Mouse (Mus musculus) fat pad, adult 2 months (tissue): ENCODE results near the gene Nr1h4.
"Not testable (repeated sequence)": the region's sequence is repeated elsewhere in the genome, so short reads cannot be mapped to it uniquely, and the experiment has no call there.

ENCODE experiments used
- DNase-seq: peaks from one replicate; pipeline ENCODE4 v3.0.0-alpha.2; 2011; ENCODE audit warnings: low read depth, low spot score; ENCODE audit errors: extremely low read depth

Gene Nr1h4

DNA sequence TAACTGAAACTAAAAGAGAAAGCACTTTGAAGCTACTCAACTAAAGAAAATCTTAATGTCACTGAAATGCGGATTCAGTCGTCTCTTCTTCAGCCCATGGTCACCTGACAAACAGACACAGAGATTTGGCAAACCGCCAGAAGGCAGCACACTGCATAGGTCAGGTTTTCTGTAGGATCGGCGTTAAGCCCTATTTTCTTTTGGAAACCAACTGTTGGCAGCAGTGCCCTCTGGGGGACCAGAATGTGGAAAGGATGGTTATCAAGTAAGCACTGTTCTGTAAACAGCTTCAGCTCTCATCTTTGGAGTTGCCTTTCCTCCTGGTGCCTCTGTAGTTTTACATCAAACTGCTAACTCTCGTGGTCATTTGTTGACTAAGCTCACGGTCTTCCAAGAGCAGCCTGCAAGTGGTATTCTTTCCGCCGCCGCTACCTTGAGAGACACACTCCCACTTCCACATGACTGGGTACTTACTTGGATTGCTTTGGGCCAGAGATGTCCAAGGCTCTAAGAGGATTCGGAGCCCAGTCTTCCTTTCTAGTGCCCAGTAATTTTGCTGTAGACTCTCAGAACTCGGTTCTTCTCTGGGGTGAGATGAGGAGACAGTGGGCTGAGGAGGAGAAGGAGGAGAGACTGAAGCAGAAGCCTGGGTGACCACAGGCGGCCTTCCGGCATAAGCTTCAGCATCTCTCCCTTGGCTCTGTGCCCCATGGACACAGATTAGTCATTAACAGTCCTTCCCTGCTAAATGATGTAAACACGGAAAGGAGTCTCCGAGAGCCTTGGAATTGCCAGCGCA, at the start of gene Nr1h4:
TSS of gene Nr1h4 (minus strand) at position 657 of the 799 bp plus-strand sequence.
- DNase-seq, result no peak

- no peak for DNase-seq
Measured at GRCm38 (mm10) chr10:89578801-89579200, 45.4 kb upstream of the Nr1h4 start.

- no peak for DNase-seq
Measured at GRCm38 (mm10) chr10:89577666-89578065, 44.3 kb upstream of the Nr1h4 start.

DNA sequence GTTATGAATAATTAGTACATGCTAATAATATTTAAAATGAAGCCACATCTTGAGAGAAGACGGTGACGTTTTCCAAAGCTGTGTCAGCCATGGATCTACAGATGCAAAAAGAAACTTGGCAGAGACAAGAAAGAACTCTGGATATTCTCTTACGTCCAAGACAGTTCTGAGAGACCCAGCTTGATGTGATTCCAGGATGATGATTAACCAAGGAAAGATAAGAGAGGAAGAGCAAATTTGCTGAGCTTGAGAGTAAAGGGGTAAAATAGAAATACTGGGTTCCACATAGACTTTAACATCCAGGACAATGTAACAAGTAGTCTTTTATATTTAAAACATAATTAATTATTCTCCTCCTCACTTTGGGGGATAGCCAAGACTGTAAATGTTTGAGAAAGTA, 40.0 kb upstream of the Nr1h4 start:
- no peak for DNase-seq

DNA sequence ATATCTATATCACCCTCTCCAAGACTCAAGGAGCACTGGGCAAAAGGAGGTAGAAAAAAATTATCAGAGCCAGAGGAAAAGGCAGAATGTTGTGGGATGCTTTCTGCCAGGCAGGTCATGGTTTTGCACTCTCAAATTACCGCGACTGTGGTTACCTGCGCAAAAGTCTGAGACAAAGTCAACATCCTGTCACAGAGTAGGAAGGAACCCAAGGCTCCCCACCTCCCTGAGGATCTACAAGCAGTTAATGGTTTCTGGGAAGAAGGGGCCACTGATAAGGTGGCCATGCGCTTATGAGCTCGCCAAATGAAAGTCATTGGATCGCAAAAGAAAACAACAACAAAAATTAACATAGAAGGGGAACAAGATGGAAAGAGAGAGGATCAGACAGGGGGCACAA, 39.6 kb upstream of the Nr1h4 start:
- no peak for DNase-seq

- no peak for DNase-seq
Measured at GRCm38 (mm10) chr10:89567391-89567790, 34.0 kb upstream of the Nr1h4 start.

GRCm38 (mm10) chr10:89565301-89566022, 32.1 kb upstream of the Nr1h4 start:
- DNase-seq, result no peak

GRCm38 (mm10) chr10:89562113-89562512, 28.7 kb upstream of the Nr1h4 start:
- no peak for DNase-seq

DNA sequence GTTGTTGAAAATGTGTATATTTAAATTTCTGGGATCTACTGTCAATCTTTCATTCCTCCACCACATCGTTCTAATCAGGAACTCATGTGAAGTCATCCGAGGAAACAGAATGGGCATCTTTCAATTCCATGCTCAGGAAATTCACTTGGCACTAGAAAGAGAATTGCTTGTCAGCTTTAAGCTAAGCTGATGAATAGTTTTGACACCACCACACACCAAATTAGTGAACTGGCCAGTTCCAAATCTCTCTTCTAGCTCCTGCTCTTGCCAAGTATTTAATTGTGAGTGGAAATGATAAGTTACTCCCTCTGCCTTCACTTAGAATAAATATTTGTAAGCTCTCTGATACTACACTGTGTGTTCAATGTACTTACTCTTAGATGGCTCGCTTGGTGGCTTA, 26.0 kb upstream of the Nr1h4 start:
- DNase-seq, result no peak

GRCm38 (mm10) chr10:89554885-89555284, 21.5 kb upstream of the Nr1h4 start:
- DNase-seq, result not testable (repeated sequence)

GRCm38 (mm10) chr10:89553855-89554254, 20.5 kb upstream of the Nr1h4 start:
- DNase-seq, result not testable (repeated sequence)

DNA sequence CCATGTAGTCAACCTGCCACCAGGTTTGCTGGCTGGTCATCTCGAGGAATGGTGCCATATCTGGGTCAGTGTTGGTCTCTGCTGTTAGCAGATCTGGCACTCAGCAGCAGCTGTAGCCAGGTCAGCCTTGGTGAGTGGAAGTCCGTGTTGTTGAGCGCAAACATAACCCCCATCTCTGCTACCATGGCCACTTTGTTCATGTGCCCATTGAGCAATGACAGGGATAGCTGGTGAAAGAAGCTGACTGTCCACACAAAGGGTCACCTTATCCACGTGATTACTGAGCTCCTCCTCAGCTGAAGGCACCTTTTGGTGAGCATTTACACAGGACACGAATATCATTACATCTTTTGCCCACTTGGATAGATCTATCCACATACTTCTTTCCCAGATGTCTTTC, 19.6 kb upstream of the Nr1h4 start:
- DNase-seq, result no peak

DNA sequence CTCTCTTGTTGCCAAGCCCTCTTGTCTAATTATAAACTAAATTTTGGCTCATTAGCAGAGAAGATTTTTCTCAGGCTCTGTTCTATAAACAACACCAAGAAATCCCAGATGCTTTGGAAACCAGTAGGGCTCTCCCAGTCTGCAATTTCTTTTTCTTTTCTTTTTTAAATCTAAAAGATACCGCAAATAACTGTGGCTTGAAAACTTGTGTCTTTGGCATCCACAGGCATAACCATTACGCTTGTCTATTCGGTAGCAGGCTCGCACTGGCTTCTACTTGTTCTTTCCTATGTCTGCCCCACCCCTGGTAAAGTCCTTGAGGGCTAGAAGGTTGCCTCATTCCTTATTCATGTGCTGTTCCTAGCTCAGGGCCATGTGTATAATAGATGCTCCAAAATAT, 18.3 kb upstream of the Nr1h4 start:
- no peak for DNase-seq

DNA sequence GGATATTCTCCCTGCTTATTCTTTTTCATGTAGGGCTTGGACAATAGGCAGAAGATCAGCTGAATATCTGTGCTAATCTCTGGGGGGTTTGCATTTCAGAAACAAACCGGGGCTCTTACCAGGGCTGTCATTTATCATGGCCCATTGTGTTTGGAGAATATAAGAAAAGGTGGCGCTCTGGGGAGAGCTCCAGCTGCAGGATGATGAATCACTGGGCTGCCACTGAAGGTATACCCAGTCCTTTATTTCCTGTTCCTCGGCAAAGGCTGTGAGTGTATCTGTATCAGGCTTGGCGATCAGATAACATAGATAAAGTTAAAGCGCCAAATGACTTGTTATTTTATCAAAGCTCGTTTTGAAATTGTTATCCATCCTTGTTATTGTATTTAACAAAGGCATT, 14.6 kb upstream of the Nr1h4 start:
- DNase-seq, result no peak

DNA sequence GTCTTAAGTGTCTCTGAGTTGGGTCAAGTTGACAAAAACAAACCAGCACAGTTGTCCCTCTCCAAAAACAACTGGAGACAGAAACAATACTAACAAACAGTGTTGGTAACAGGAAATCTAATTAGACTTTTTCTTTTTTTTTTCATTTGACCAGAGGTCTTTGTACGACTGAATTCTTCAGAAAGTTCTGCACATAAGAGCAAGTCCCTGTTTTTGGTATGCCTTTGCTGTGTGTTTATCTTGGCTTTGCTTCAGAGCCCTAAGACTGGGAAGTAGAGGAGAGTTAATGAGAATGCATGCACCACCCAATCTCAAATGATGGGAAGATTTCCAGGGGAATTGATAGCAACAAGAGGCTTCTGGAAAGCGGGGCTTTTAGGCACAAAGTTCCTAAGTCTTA, 13.6 kb upstream of the Nr1h4 start:
- DNase-seq, result no peak

DNA sequence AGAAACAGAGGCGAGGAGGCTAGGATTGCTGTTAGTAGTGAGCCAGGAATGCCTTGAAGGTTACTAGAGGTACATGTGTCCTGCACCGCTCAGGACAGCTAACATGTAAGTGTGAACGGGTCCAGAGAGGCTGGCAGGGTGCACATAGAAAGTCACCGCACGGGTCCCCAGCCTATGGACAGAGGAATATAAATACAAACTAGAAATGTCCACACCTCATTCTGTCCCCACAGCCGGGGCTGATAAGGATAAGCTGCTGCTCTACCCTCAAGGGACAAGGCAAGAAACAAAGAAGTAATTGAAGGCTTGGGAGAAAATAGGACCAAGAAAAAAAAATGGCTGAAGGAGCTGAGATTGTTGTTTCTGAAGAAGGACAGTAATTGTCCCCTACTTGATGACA, 10.5 kb upstream of the Nr1h4 start:
- DNase-seq, result no peak

DNA sequence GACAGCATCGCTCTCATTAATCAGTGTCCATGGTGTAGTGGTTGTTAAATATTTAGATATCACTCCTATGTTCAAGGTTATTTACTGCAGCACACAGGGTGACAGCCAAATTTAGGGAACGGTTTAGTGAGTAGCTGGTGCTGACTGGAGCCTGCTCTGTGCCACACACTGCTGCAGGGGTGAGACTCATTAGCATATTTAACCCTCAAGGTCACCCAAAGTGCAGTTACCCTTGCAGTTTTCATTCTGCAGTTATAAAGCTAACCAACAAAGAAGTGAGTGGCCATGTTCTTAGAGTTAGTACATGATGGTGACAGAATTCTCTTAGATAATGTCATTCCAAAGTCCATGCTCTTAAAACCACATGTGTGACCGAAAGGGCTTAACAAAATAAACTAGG, 8.9 kb upstream of the Nr1h4 start:
- no peak for DNase-seq

GRCm38 (mm10) chr10:89532451-89532850, 934 bp downstream of the Nr1h4 start:
- DNase-seq, result no peak

- no peak for DNase-seq
Measured at GRCm38 (mm10) chr10:89531976-89532375, 1.4 kb downstream of the Nr1h4 start.

DNA sequence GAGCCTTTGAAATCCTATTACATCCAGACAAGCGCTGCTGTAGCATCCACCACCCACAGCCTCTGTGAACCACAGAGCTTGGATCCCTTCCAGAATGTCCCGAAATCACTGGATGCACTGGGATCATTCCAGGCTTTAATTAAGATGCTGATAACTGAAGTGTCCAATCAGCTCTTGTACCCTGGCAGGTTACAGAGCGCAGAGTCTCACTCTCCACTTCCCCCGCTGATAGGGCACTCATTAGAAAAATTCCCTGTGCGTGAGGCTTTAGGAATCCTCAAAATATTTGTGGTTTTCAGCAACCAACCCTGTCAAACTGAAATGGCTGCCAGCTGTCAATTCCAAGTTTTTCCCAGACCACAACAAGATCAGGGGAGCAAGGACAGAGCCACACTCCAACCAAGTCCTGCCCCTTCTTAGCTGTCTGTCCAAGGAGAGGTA, 2.2 kb downstream of the Nr1h4 start:
- no peak for DNase-seq

GRCm38 (mm10) chr10:89527054-89527453, 6.3 kb downstream of the Nr1h4 start:
- no peak for DNase-seq

DNA sequence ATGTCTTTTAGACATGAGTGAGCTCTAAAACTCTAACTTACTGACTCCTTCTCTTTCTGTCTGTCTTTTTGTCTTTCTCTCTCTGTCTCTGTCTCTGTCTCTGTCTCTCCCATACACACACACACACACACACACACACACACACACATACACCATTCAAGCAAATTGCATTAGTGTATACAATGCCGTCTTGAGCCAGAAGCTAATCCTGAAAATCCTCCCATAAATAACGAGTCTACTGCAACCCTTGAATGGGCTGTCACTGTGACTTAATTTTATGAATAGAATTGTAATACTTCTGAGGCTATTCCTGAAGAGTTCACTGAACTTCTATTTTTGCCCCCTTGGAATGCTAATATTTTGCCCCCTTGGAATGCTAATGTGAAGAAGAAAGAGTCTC, 7.6 kb downstream of the Nr1h4 start:
- DNase-seq, result no peak
